ENCODE assay signal across 8 mouse cellular contexts in the genomic region with DNA sequence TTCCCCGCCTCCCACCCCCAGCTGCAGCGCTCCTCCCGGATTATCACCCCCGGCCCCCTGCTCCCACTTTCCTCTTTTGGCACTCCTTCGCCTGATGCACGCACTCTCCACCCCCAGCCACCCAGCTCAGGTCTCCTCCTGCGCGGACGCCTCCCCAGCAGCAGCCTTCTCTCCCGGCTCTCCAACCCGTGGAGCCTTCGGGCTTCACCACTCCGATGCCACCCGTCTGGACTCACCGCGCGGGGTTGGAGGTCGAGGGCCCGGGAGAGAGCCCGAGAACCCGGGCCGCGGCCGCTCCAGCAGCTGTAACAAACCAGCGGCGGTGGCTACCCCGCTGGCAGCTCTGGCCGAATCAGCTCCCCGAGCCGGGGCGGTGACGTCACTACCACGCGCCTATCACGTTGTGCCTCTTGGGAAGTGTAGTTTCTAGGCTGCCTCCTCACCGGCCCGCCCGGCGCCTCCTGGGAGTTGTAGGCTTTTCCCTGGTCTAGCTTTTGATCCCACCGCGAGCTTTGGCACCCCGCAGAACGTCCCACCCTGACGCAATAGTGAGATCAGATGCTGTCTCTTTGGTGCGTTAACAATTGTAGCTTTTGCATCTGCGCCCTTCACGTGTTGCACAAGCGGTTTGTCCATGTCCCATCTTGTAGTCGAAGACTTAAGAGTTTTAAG. TPM values are rescaled to one million over a fixed set of nuclear protein-coding genes. Genes with fewer than 3 reads are reported as not detected.
DNase-seq lines count a peak whose midpoint lies in the region; ATAC-seq lines count a peak whose summit lies in the region.

Ormdl3 (minus strand) TSS at position 477 of the 672 bp plus-strand sequence.

- no peaks in the 10 kb centered on the region for H3K27me3 ChIP-seq in forebrain, embryonic 11.5 days (ENCODE audit: control insufficient read depth, insufficient read depth, low read length)
- H3K27me3 ChIP-seq in heart, embryonic 16.5 days (ENCODE audit: control insufficient read depth, insufficient read depth, low read length): no peaks in the 10 kb centered on the region
- no peaks in the 10 kb centered on the region for H3K27me3 ChIP-seq in liver, embryonic 15.5 days
- no peaks in the 10 kb centered on the region for H3K27me3 ChIP-seq in neural tube, embryonic 12.5 days (replicated peaks)

- H3K4me3 ChIP-seq in forebrain, embryonic 11.5 days (ENCODE audit: low read depth, low read length): peak within 1 kb of the TSS; percentile 62
- H3K4me3 ChIP-seq in heart, embryonic 16.5 days (ENCODE audit: low read length): peak within 1 kb of the TSS; percentile 71
- H3K4me3 ChIP-seq in liver, embryonic 15.5 days (replicated peaks): peak within 1 kb of the TSS; percentile 71
- H3K4me3 ChIP-seq in neural tube, embryonic 12.5 days: peak within 1 kb of the TSS; percentile 84

- H3K9me3 ChIP-seq in forebrain, embryonic 11.5 days (ENCODE audit: control insufficient read depth, low read length): no peaks in the 10 kb centered on the region
- no peaks in the 10 kb centered on the region for H3K9me3 ChIP-seq in heart, embryonic 16.5 days (replicated peaks; ENCODE audit: control insufficient read depth, low read length)
- no peaks in the 10 kb centered on the region for H3K9me3 ChIP-seq in liver, embryonic 15.5 days (replicated peaks)
- H3K9me3 ChIP-seq in neural tube, embryonic 12.5 days: no peaks in the 10 kb centered on the region

- ATAC-seq in forebrain, embryonic 11.5 days (replicated peaks; ENCODE audit: low FRiP score): peak; percentile 91
- peak; percentile 88 for ATAC-seq in heart, embryonic 16.5 days (replicated peaks; ENCODE audit: extremely low read depth, insufficient read depth, low FRiP score)
- ATAC-seq in liver, embryonic 15.5 days (ENCODE audit: insufficient read depth): peak; percentile 67
- ATAC-seq in neural tube, embryonic 12.5 days (ENCODE audit: low FRiP score, low read depth): peak; percentile 94

- peak; percentile 95 to 97 for DNase-seq in CD8-positive naive resting alpha-beta T cell, adult 2 months (ENCODE audit: low read depth in 2 of 2, low spot score in 2 of 2)
- peak; percentile 97 for DNase-seq in c-Kit-positive CD71-negative TER-119-negative erythroid progenitor cells, embryonic 14.5 days (ENCODE audit: low read depth)
- peak; percentile 100 for DNase-seq in forebrain, embryonic 11.5 days (ENCODE audit: low spot score)
- peak; percentile 99 to 100 for DNase-seq in kidney, postnatal 36 days
- peak; percentile 93 for DNase-seq in telencephalon, adult 2 months (ENCODE audit: low read depth, low spot score)

- peak within 1 kb of the TSS; percentile 78 for H3K4me2 ChIP-seq in forebrain, embryonic 11.5 days (ENCODE audit: low read depth, low read length, severe bottlenecking)
- H3K4me2 ChIP-seq in heart, embryonic 16.5 days (ENCODE audit: low read depth, low read length): peak within 1 kb of the TSS; percentile 96
- peak within 1 kb of the TSS; percentile 84 for H3K4me2 ChIP-seq in liver, embryonic 15.5 days
- peak within 1 kb of the TSS; percentile 92 for H3K4me2 ChIP-seq in neural tube, embryonic 12.5 days (replicated peaks)

- peak within 1 kb of the TSS; percentile 70; the same call in 1 of the 2 replicates for H3K27ac ChIP-seq in forebrain, embryonic 11.5 days (ENCODE audit: low read depth, low read length)
- H3K27ac ChIP-seq in heart, embryonic 16.5 days (ENCODE audit: low read length): peak within 1 kb of the TSS; percentile 96
- peak within 1 kb of the TSS; percentile 100 for H3K27ac ChIP-seq in liver, embryonic 15.5 days (replicated peaks)
- H3K27ac ChIP-seq in neural tube, embryonic 12.5 days: no peak within 1 kb of the TSS; the same call in 1 of the 2 replicates

- under 1% methylated on average over 49 of the region's 49 CpGs for WGBS in forebrain, embryonic 11.5 days
- under 1% methylated on average over 49 of the region's 49 CpGs for WGBS in heart, embryonic 16.5 days
- under 1% methylated on average over 49 of the region's 49 CpGs for WGBS in liver, embryonic 15.5 days (ENCODE audit: insufficient replicate concordance)
- under 1% methylated on average over 49 of the region's 49 CpGs for WGBS in neural tube, embryonic 12.5 days

- H3K9ac ChIP-seq in forebrain, embryonic 11.5 days (ENCODE audit: low read length): peak within 1 kb of the TSS; percentile 72
- peak within 1 kb of the TSS; percentile 91 for H3K9ac ChIP-seq in heart, embryonic 16.5 days (ENCODE audit: low read length)
- H3K9ac ChIP-seq in liver, embryonic 15.5 days: peak within 1 kb of the TSS; percentile 77
- peak within 1 kb of the TSS; percentile 91 for H3K9ac ChIP-seq in neural tube, embryonic 12.5 days

- peaks cover 20% of the 10 kb centered on the region for H3K4me1 ChIP-seq in forebrain, embryonic 11.5 days (replicated peaks; ENCODE audit: control insufficient read depth, insufficient read depth, low read length)
- peaks cover 51% of the 10 kb centered on the region for H3K4me1 ChIP-seq in heart, embryonic 16.5 days (ENCODE audit: control insufficient read depth, insufficient read depth, low read length)
- peaks cover 82% of the 10 kb centered on the region for H3K4me1 ChIP-seq in liver, embryonic 15.5 days (replicated peaks)
- H3K4me1 ChIP-seq in neural tube, embryonic 12.5 days: peaks cover 27% of the 10 kb centered on the region

- no peaks in the 10 kb centered on the region; the same call in 1 of the 2 replicates for H3K36me3 ChIP-seq in forebrain, embryonic 11.5 days (ENCODE audit: control insufficient read depth, insufficient read depth, low read length)
- peaks cover 13% of the 10 kb centered on the region for H3K36me3 ChIP-seq in heart, embryonic 16.5 days (ENCODE audit: control insufficient read depth, insufficient read depth)
- peaks cover 16% of the 10 kb centered on the region for H3K36me3 ChIP-seq in liver, embryonic 15.5 days (replicated peaks)
- peaks cover 16% of the 10 kb centered on the region for H3K36me3 ChIP-seq in neural tube, embryonic 12.5 days

RNA-seq across cellular contexts. Expression of gene Ormdl3, which starts in this region (rescaled TPM):
- 8.6 and 11.2 TPM in 2 replicates for polyA plus RNA-seq in forebrain, embryonic 11.5 days (2014; fragmentation: Nextera tagmentation; extraction: Ambion mirVana)
- 65.1 and 66.7 TPM in 2 replicates for polyA plus RNA-seq in heart, embryonic 16.5 days (2015; fragmentation: Nextera tagmentation; extraction: Ambion mirVana)
- 40.6 and 45.4 TPM in 2 replicates for polyA plus RNA-seq in liver, embryonic 15.5 days (2015; fragmentation: Nextera tagmentation; extraction: Ambion mirVana)
- 70.4 and 72.2 TPM in 2 replicates for polyA plus RNA-seq in neural tube, embryonic 12.5 days (2016; fragmentation: Nextera tagmentation; extraction: Ambion mirVana)
